8 mouse cellular contexts compared by ENCODE assay signal in genomic region chr5:119712679-119713246, GRCm38 (mm10). TPM values are rescaled to one million over a fixed set of nuclear protein-coding genes. Genes with fewer than 3 reads are reported as not detected.
A peak's percentile ranks its signal among the peaks of the same experiment; 100 is the strongest.
DNase-seq lines count a peak whose midpoint lies in the region; ATAC-seq and TF ChIP-seq lines count a peak whose summit lies in the region.

No protein-coding gene starts in this region.

- H3K27me3 ChIP-seq in heart, embryonic 15.5 days, result peaks cover 35% of the 10 kb centered on the region
- H3K27me3 ChIP-seq in liver, postnatal 0 days (ENCODE audit: insufficient read depth, low read length), result peaks cover under 1% of the 10 kb centered on the region; the same call in 1 of the 2 replicates

- no peak overlapping the region for H3K9ac ChIP-seq in heart, embryonic 15.5 days
- no peak overlapping the region; the same call in 1 of the 2 replicates for H3K9ac ChIP-seq in liver, postnatal 0 days (replicated peaks)

- H3K4me2 ChIP-seq in heart, embryonic 15.5 days, result peak overlapping the region; percentile 55
- peak overlapping the region; percentile 47 for H3K4me2 ChIP-seq in liver, postnatal 0 days (ENCODE audit: low read depth, low read length)

- no peak for TF ChIP-seq POLR2A in bone marrow macrophage, adult 2 months (IDR thresholded peaks at IDR 0.05; ENCODE audit: borderline replicate concordance, low read depth, low read length)
- TF ChIP-seq POLR2A in embryonic fibroblast, embryonic 13.5 days (IDR thresholded peaks at IDR 0.05; ENCODE audit: low read depth, low read length), result no peak
- TF ChIP-seq POLR2A in olfactory bulb, adult 2 months (IDR thresholded peaks at IDR 0.05; ENCODE audit: insufficient read depth, low read depth, low read length), result no peak

- peak; percentile 63 for TF ChIP-seq CTCF in bone marrow macrophage, adult 2 months (IDR thresholded peaks at IDR 0.05; ENCODE audit: low read depth, low read length)
- TF ChIP-seq CTCF in embryonic fibroblast, embryonic 13.5 days (IDR thresholded peaks at IDR 0.05; ENCODE audit: borderline replicate concordance, insufficient read depth, low read length), result peak; percentile 91
- TF ChIP-seq CTCF in liver, postnatal 0 days (IDR thresholded peaks at IDR 0.05; ENCODE audit: low read depth), result peak; percentile 89
- TF ChIP-seq CTCF in olfactory bulb, adult 2 months (IDR thresholded peaks at IDR 0.05; ENCODE audit: insufficient read depth, low read depth, low read length), result peak; percentile 96

- no peaks in the 10 kb centered on the region for H3K4me1 ChIP-seq in bone marrow macrophage, adult 2 months (ENCODE audit: control insufficient read depth, insufficient read depth, low read length)
- no peaks in the 10 kb centered on the region for H3K4me1 ChIP-seq in embryonic fibroblast, embryonic 13.5 days (ENCODE audit: control insufficient read depth, insufficient read depth, low read length)
- no peaks in the 10 kb centered on the region for H3K4me1 ChIP-seq in heart, embryonic 15.5 days (replicated peaks)
- H3K4me1 ChIP-seq in liver, postnatal 0 days (ENCODE audit: insufficient read depth), result no peaks in the 10 kb centered on the region
- H3K4me1 ChIP-seq in olfactory bulb, adult 2 months (ENCODE audit: control insufficient read depth, insufficient read depth, low read length), result no peaks in the 10 kb centered on the region

- TF ChIP-seq EP300 in liver, postnatal 0 days (IDR thresholded peaks at IDR 0.05; ENCODE audit: low read depth), result no peak

- H3K4me3 ChIP-seq in bone marrow macrophage, adult 2 months (ENCODE audit: insufficient read depth, low read length), result no peak overlapping the region
- H3K4me3 ChIP-seq in embryonic fibroblast, embryonic 13.5 days (ENCODE audit: insufficient read depth, low read length), result no peak overlapping the region
- H3K4me3 ChIP-seq in heart, embryonic 15.5 days, result peak overlapping the region; percentile 33
- no peak overlapping the region for H3K4me3 ChIP-seq in liver, postnatal 0 days (ENCODE audit: low read depth, low read length)
- no peak overlapping the region for H3K4me3 ChIP-seq in olfactory bulb, adult 2 months (ENCODE audit: insufficient read depth, low read depth, low read length)

- ATAC-seq in heart, embryonic 15.5 days (replicated peaks; ENCODE audit: insufficient number of reproducible peaks, insufficient read depth, low FRiP score, low read depth), result no peak; the same call in 1 of the 2 replicates
- peak; percentile 40; the same call in 1 of the 2 replicates for ATAC-seq in liver, postnatal 0 days

- no peak overlapping the region for H3K27ac ChIP-seq in bone marrow macrophage, adult 2 months (ENCODE audit: insufficient read depth, low read depth, low read length)
- H3K27ac ChIP-seq in embryonic fibroblast, embryonic 13.5 days (ENCODE audit: insufficient read depth, low read length), result no peak overlapping the region
- no peak overlapping the region for H3K27ac ChIP-seq in heart, embryonic 15.5 days
- H3K27ac ChIP-seq in liver, postnatal 0 days (ENCODE audit: low read depth), result no peak overlapping the region
- no peak overlapping the region for H3K27ac ChIP-seq in olfactory bulb, adult 2 months (ENCODE audit: insufficient read depth, low read depth, low read length)

- no peaks in the 10 kb centered on the region for H3K9me3 ChIP-seq in heart, embryonic 15.5 days (replicated peaks)
- no peaks in the 10 kb centered on the region for H3K9me3 ChIP-seq in liver, postnatal 0 days (ENCODE audit: low read length)

- no peaks in the 10 kb centered on the region for H3K36me3 ChIP-seq in heart, embryonic 15.5 days
- H3K36me3 ChIP-seq in liver, postnatal 0 days (replicated peaks; ENCODE audit: insufficient read depth, low read length), result no peaks in the 10 kb centered on the region

- WGBS in heart, embryonic 15.5 days, result 3% methylated on average over 22 of the region's 22 CpGs
- 4% methylated on average over 19 of the region's 22 CpGs for WGBS in liver, postnatal 0 days (ENCODE audit: insufficient replicate concordance)
- WGBS in olfactory bulb, adult 2 months, result 6% methylated on average over 22 of the region's 22 CpGs

- DNase-seq in B cell, adult 2 months, result peak; percentile 65 to 67
- DNase-seq in kidney, postnatal 4 days, result peak; percentile 90 to 91
- peak; percentile 81 for DNase-seq in liver, postnatal 0 days
- DNase-seq in testis, postnatal 14 days (ENCODE audit: low spot score), result peak; percentile 67

RNA-seq across cellular contexts. Expression of gene Tbx3, which starts 42.3 kb away (rescaled TPM):
- polyA plus RNA-seq in bone marrow macrophage, adult 2 months (2012; ENCODE audit: insufficient read depth, insufficient read length, missing spikeins), result not detected in 2 replicates
- polyA plus RNA-seq in embryonic fibroblast, embryonic 13.5 days (2011; ENCODE audit: insufficient read length, low read depth, missing spikeins), result 16.8 and 20.9 TPM in 2 replicates
- 10.0 and 11.4 TPM in 2 replicates for polyA plus RNA-seq in heart, embryonic 15.5 days (2015; fragmentation: Nextera tagmentation; extraction: Ambion mirVana)
- polyA plus RNA-seq in liver, postnatal 0 days (2015; fragmentation: Nextera tagmentation; extraction: Ambion mirVana), result 2.8 and 4.2 TPM in 2 replicates
- polyA plus RNA-seq in olfactory bulb, adult 2 months (2012; ENCODE audit: insufficient read depth, insufficient read length, low replicate concordance, missing spikeins), result not detected in 2 replicates
